Mouse (Mus musculus) hindbrain, embryonic 12.5 days (tissue): ENCODE data around the gene Sorl1. TPM values are rescaled to one million over a fixed set of nuclear protein-coding genes. Genes with fewer than 3 reads are reported as not detected.

Source experiments
- ATAC-seq: fragments of 200-750 bp; cut with Nextera tagmentation; 2 replicates; pipeline ENCODE4 v1.8.0; 2017; ENCODE audit warnings: moderate TSS enrichment; ENCODE audit not compliant: low FRiP score
- H3K27ac ChIP-seq: fragments of 300-500 bp; sonication (generic); 2 replicates; pipeline ENCODE4 v1.5.1; 2016; ENCODE audit warnings: mild to moderate bottlenecking
- H3K27me3 ChIP-seq: fragments of 300-500 bp; sonication (generic); 2 replicates; pipeline ENCODE4 v1.6.1; 2016; ENCODE audit warnings: mild to moderate bottlenecking
- H3K36me3 ChIP-seq: fragments of 300-500 bp; sonication (generic); 2 replicates; pipeline ENCODE4 v1.6.1; 2016; ENCODE audit warnings: mild to moderate bottlenecking
- H3K4me1 ChIP-seq: fragments of 300-500 bp; sonication (generic); 2 replicates; pipeline ENCODE4 v1.6.1; 2016
- H3K4me2 ChIP-seq: fragments of 300-500 bp; sonication (generic); replicated peaks from 2 replicates; pipeline ENCODE4 v1.6.1; 2016; ENCODE audit warnings: mild to moderate bottlenecking
- H3K4me3 ChIP-seq: fragments of 300-500 bp; sonication (generic); 2 replicates; pipeline ENCODE4 v1.5.1; 2016; ENCODE audit warnings: mild to moderate bottlenecking
- H3K9ac ChIP-seq: fragments of 300-500 bp; sonication (generic); 2 replicates; pipeline ENCODE4 v1.6.1; 2016; ENCODE audit warnings: mild to moderate bottlenecking, moderate library complexity
- H3K9me3 ChIP-seq: fragments of 300-500 bp; sonication (generic); replicated peaks from 2 replicates; pipeline ENCODE4 v1.6.1; 2016; ENCODE audit warnings: mild to moderate bottlenecking
- WGBS: fragments of 180-500 bp; shearing (Covaris S2); methylation state at CpG from one replicate; pipeline ENCODE4 v1.1.7; 2016; 5-methylcytosine and 5-hydroxymethylcytosine counted together
- polyA plus RNA-seq: library from polyadenylated mRNA; unstranded; fragments of >200 nt; fragmentation: Nextera tagmentation; extraction: Ambion mirVana; gene quantifications from 2 replicates; pipeline ENCODE4 v1.2.1, GENCODE M21; 2016

Sorl1 gene
- polyA plus RNA-seq, 1 experiment from 2014 or later, result 14.5 TPM

DNA sequence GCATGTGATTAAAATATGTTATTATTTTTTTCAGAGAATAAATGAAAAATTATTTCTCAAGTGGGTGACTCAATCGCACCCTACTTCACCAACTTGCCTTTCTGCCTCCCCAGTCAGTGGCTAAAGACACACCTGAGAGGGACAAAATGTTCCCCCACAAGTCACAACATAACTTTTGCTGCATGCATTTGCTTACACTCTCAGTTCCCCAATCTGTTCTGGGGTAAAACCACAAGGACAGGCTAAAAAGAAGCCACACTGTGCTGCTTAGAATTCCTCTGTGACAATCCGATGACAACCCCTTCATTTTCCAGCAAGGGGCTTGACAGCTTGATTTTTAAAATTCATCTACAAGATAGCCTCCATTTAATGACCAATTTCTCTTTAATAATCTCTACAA lies 22.4 kb upstream of the Sorl1 start:
- no peaks in the 10 kb centered on the region for H3K4me1 ChIP-seq
- 83% methylated on average over 2 of the region's 2 CpGs for WGBS
- H3K9ac ChIP-seq, result no peak overlapping the region
- ATAC-seq, result no peak
- H3K9me3 ChIP-seq, result no peaks in the 10 kb centered on the region
- H3K27me3 ChIP-seq, result no peaks in the 10 kb centered on the region
- no peak overlapping the region for H3K4me2 ChIP-seq
- no peak overlapping the region for H3K27ac ChIP-seq
- no peaks in the 10 kb centered on the region for H3K36me3 ChIP-seq
- H3K4me3 ChIP-seq, result no peak overlapping the region

DNA sequence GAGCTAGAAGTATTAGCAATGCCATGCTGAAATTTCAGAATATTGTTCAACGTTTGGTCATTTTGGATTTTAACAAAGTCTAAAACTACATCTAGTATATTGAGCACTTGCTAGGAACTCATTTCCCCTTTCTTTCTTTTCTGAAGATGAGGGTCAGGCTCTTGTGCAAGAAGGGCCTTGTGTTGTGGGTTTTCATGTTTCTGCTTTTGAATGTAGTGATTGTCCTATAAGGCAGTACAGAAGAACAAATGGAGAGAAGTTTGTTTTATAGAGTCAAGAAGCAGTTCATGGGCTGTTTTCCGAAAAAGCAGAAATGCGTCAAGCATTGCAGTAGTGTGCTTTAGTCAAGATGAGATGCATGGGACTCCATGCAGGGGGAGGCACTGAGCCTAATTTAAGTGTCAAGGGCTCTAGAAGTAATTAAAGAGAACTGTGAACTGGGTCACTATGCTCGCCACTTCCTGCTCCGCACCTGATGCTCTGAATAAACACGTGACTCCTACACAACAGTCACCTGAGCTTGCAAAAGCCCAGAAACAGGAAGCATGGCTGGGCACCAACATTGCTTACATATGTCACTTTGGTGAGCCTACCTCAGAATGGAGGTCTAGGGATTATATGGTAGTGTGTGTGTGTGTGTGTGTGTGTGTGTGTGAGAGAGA lies 17.6 kb upstream of the Sorl1 start:
- Histone ChIP-seq H3K9ac (no peak overlapping the region), H3K4me1 (no peaks in the 10 kb centered on the region), H3K9me3 (no peaks in the 10 kb centered on the region), H3K27ac (no peak overlapping the region), H3K27me3 (no peaks in the 10 kb centered on the region), H3K4me3 (no peak overlapping the region), H3K36me3 (no peaks in the 10 kb centered on the region), H3K4me2 (no peak overlapping the region)
- WGBS, result 86% methylated on average over 6 of the region's 6 CpGs
- ATAC-seq, result no peak

DNA sequence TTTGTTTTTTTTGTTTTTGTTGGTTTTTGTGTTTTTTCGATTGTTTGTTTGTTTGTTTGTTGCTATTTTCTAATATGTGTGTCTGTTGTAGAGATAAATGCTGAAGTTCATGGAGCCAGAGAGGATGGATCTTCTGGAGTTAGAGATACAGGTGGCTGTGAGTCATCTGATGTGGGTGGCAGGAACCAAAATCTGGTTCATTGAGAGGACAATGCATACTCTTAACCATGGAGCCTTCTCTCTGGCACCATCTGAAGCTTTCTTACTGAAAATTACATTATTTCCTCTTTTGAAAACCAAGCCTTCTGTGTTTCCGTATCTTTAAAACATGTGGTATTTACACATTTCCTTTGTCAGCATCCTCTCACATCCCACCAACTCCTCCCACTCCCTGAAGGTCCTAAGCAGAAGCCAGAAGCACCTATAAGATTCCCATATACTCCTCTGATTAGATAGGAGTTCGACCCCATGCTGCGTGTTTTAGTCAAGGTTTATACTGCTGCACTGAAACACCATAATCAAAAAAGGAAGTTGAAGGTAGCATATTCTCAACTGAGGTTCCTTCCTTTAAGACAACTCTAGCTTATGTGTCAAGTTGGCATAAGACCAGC lies 14.3 kb upstream of the Sorl1 start:
- 85% methylated on average over 4 of the region's 4 CpGs for WGBS
- H3K4me1 ChIP-seq, result no peaks in the 10 kb centered on the region
- no peak for ATAC-seq
- H3K27ac ChIP-seq, result no peak overlapping the region
- no peak overlapping the region for H3K4me2 ChIP-seq
- no peak overlapping the region for H3K4me3 ChIP-seq
- no peak overlapping the region for H3K9ac ChIP-seq
- H3K27me3 ChIP-seq, result no peaks in the 10 kb centered on the region
- no peaks in the 10 kb centered on the region for H3K9me3 ChIP-seq
- no peaks in the 10 kb centered on the region for H3K36me3 ChIP-seq

DNA sequence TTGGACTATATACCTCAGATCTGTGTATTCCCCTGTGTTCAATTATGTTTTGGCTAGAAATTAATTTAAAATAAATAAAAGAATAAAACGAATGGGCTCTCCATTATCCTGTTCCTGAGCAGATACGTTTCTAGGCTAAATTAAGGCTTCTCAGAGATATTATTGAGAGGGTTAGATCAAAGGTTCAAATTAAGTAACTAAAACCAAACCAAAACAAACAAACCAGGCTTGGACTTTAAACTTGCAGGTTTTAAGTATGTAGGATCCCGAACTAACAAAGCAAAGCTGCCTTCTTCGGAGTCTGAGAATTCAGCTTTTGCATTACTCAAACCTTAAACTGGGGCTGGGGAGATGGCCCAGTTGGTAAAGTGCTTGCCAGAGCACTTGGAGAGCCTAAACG lies 13.5 kb upstream of the Sorl1 start:
- ATAC-seq, result no peak
- Histone ChIP-seq H3K9me3 (no peaks in the 10 kb centered on the region), H3K4me3 (no peak overlapping the region), H3K9ac (no peak overlapping the region), H3K4me2 (no peak overlapping the region), H3K27me3 (no peaks in the 10 kb centered on the region), H3K36me3 (no peaks in the 10 kb centered on the region), H3K27ac (no peak overlapping the region), H3K4me1 (no peaks in the 10 kb centered on the region)
- WGBS, result 86% methylated on average over 5 of the region's 5 CpGs

DNA sequence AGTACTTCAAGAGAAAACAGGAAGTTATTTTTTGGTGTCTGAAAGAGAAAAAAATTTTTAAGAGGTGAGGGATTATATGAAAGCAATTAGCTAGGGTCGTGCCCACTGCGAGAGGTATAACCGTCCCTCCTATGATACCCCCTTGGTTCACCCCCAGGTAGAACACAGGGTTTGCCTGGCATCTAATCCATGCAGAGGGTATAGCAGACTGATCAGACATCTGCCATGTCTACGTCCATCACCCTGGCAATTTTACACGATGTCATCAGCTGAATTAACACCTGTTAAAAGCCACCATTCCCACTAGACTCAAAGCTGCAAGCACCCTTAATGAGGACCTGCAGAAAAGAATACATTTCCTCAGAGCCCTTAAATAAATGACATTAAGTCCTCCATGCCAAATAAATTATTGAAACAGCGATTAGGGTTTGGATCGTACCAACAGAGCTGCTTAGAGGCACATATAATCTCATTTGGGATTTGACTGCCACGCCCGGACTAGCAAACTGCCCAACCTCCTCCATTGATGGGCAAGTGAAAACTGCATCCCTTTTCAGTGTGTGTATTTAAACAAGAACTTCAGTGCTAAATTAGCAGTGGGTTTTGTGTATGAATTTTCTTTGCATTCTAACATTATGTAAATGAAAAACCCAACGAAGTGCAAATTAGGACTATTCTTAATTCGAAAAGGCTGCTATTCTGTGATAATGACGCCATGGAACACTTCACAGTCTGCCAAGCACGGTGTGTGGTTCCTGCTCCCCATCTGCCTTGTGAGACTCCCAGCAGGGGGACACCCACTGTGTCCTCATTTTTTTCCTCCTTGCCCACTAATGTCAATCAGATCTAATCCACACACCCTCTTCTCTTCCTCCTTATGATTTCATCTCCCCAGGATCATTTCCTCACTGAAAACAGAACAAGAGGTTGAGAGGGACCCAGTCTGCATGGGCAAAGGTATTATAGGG lies 7.0 kb upstream of the Sorl1 start:
- no peaks in the 10 kb centered on the region for H3K36me3 ChIP-seq
- 0 out of 2 replicates have a peak, but pooled peaks cover 4% of the 10 kb centered on the region for H3K27me3 ChIP-seq
- no peak overlapping the region for H3K9ac ChIP-seq
- no peak overlapping the region for H3K4me2 ChIP-seq
- no peak overlapping the region for H3K4me3 ChIP-seq
- H3K4me1 ChIP-seq, result peaks cover 3% of the 10 kb centered on the region; the same call in 1 of the 2 replicates
- 72% methylated on average over 13 of the region's 13 CpGs for WGBS
- H3K9me3 ChIP-seq, result no peaks in the 10 kb centered on the region
- no peak overlapping the region for H3K27ac ChIP-seq
- ATAC-seq, result no peak

DNA sequence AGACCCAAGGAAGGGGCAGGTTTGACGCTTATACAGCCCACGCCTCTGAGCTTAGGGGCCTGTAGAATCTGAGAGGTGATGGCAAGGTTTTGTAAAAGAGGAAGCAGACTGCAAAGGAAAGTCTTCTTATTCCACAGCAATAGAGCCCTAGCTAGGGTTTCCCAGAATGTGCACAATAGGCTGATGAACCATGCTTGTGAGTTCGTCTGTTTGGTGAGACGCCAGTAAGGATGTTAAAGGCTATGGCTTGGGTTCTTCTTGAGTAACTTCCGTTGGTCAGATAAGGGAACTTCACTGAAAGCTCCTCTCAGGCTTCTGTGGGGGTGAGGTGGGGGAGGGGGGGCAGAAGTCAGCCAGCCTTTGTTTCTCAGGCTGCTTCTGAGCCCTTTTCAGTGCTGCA lies 3.9 kb upstream of the Sorl1 start:
- WGBS, result 76% methylated on average over 5 of the region's 5 CpGs
- Histone ChIP-seq H3K36me3 (no peaks in the 10 kb centered on the region), H3K27me3 (peaks cover 17% of the 10 kb centered on the region; the same call in 1 of the 2 replicates)

DNA sequence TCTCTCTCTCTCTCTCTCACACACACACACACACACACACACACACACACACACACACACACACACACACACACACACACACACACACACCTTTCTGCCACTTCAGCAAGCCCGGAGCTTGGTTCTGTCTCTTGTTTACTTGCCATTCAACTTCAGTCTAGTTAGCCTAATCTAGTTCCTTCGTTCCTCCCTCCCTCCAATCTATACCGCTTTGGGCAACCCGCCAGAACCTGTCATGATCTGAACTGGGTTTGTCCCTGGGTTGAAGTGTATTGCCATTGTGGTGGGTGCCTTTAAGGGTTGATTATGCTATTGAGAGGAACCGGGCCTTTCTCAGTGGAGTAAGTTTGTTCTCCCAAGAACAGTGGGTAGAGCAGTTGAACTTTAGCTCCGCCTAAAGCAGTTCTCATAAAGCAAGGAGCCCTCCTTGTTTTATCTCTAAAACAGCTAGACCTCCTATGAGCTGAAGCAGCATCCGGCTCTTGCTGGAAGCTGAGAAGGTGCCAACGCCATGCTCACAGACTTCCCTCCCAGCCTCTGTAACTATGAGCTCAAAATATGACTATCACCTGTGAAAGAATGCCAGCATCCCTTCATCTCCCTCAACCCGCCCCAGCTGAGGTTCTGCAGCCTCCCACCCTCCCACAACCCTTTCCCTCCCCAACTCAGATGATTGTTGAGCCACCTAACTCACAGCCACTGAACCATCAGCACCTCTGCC lies 1.3 kb upstream of the Sorl1 start:
- Histone ChIP-seq H3K9me3 (no peaks in the 10 kb centered on the region), H3K9ac (no peak overlapping the region), H3K4me1 (peaks cover 12% of the 10 kb centered on the region), H3K4me3 (no peak overlapping the region), H3K36me3 (no peaks in the 10 kb centered on the region), H3K27me3 (peaks cover 22% of the 10 kb centered on the region), H3K27ac (no peak overlapping the region), H3K4me2 (no peak overlapping the region)
- ATAC-seq, result no peak
- WGBS, result 91% methylated on average over 9 of the region's 9 CpGs

More for the DNA sequence above, 3.9 kb upstream of the Sorl1 start:
- no peak for ATAC-seq
- Histone ChIP-seq H3K27ac (no peak overlapping the region), H3K4me2 (no peak overlapping the region), H3K9ac (no peak overlapping the region), H3K4me1 (peaks cover 6% of the 10 kb centered on the region; the same call in 1 of the 2 replicates), H3K4me3 (no peak overlapping the region), H3K9me3 (no peaks in the 10 kb centered on the region)

DNA sequence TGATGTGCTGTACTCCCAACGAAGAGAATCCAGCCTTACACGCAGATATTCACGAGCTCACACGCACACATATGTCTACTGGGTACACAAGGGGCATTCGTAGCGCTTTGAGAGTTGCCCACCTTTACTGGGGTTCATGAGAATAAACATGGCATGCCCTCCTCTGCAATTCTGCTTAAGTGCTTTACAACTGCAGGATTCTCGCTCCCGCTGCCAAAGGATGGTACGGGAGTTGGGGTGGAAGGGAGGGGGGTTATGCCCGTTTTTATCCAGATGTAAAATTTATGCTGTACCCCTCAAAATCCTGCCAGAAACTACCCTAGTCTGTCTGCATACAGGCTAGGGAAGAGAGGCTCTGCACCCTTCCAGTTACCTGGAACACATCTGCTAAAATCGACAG lies 893 bp downstream of the Sorl1 start:
- Histone ChIP-seq H3K4me2 (peak overlapping the region; percentile 97), H3K36me3 (no peaks in the 10 kb centered on the region), H3K27me3 (peaks cover 22% of the 10 kb centered on the region), H3K4me1 (peaks cover 18% of the 10 kb centered on the region), H3K9ac (peak overlapping the region; percentile 85), H3K4me3 (peak overlapping the region; percentile 83), H3K9me3 (no peaks in the 10 kb centered on the region), H3K27ac (peak overlapping the region; percentile 82)
- no peak for ATAC-seq
- WGBS, result 27% methylated on average over 11 of the region's 11 CpGs

DNA sequence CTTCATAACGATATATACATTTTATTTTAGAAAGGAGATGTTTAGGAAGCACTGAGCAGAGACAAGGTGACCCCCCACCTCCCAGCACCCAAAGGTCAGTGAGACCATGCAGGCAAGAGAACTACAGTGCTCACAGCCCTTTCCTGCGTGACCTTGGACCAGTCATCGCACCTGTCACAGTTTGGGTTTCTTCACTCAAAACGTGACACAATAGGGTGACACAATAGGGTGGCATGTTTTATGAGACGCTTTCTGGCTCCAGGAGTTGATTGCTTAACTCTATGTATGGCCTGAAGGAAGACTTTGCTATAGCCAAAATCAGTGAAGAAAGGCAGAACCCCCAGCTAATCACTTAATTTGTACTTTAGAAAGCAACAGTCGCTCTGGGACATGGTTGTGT lies 1.7 kb downstream of the Sorl1 start:
- peak overlapping the region; percentile 97 for H3K4me2 ChIP-seq

DNA sequence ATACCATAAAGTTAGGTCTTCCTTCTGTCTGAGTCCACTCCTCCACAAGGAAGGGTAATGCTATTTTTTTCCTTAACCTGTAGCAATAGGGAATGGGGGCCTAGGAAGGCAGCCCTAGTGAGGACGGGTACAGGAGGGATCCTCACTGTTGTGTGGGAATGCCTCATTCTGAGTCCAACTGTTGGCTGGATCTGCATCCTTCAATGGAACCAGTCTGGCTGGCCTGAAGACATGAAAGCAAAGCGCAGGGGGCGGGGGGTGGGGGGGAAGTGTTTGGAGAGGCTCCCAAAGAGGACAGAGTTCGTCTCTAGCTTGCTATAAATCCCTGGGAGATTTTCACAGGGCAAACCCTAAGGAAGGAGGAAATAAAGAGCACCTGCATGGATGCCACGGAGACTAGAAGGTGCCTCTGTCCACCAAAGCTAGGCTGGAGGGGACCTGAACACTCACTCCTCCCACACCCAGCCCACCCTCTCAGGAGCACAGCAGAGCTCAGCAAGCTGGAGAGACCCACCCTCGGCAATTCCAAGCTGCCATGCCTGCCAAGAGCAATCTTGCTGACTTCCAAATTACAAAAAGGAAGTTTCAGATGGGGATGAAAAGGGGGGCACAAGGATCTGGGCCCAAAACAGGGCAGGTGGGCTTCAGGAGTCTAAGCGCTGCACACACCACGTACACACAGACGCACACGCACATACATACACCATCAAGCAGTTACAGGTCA lies 2.3 kb downstream of the Sorl1 start:
- Histone ChIP-seq H3K9ac (0 out of 2 replicates have a peak overlapping the region, but pooled peaks have one; percentile 8), H3K9me3 (no peaks in the 10 kb centered on the region), H3K4me1 (peaks cover 18% of the 10 kb centered on the region), H3K36me3 (no peaks in the 10 kb centered on the region), H3K27ac (no peak overlapping the region), H3K4me2 (peak overlapping the region; percentile 97), H3K4me3 (peak overlapping the region; percentile 83), H3K27me3 (peaks cover 22% of the 10 kb centered on the region)
- WGBS, result 73% methylated on average over 10 of the region's 10 CpGs
- no peak for ATAC-seq

More for the DNA sequence above, 1.7 kb downstream of the Sorl1 start:
- Histone ChIP-seq H3K9ac (no peak overlapping the region), H3K4me3 (peak overlapping the region; percentile 83; the same call in 1 of the 2 replicates), H3K27ac (no peak overlapping the region), H3K4me1 (peaks cover 18% of the 10 kb centered on the region), H3K9me3 (no peaks in the 10 kb centered on the region), H3K36me3 (no peaks in the 10 kb centered on the region), H3K27me3 (peaks cover 22% of the 10 kb centered on the region)
- no peak for ATAC-seq
- WGBS, result 85% methylated on average over 6 of the region's 6 CpGs

DNA sequence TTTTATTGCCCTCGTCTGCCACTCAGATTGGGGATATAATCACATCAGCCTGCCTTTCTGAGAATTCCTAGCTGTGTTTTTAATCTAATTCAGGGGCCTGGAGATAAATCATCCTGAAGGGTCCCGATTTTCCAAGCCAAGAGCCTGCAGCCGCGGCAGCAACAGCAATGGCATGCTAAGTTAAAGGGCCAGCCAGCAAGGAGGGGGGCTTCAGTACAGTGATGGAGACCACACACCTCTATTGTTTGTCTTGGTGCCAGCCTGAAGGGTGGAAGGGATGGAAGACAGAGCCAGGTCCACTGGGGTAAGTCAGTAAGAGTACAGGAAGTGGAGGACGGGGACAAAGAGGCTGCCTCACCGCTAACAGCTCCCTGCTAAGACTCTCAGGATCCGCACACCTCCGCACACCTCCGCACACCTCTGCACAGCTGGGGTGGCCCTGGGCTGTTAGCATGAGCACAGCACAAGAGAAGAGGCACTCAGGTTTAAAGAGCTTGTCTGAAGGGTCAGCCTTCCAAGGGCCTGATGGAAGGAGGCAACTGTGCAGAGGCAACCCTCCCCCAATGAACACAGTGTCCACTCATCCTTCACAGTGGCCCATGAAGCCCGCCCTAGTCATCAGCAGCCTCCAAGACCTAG lies 7.6 kb downstream of the Sorl1 start:
- 69% methylated on average over 10 of the region's 10 CpGs for WGBS
- Histone ChIP-seq H3K4me3 (no peak overlapping the region), H3K9me3 (no peaks in the 10 kb centered on the region), H3K4me1 (peaks cover 23% of the 10 kb centered on the region), H3K36me3 (no peaks in the 10 kb centered on the region), H3K4me2 (no peak overlapping the region), H3K27me3 (no peaks in the 10 kb centered on the region; the same call in 1 of the 2 replicates), H3K27ac (peak overlapping the region; percentile 86), H3K9ac (no peak overlapping the region)
- ATAC-seq, result peak; percentile 76; the same call in 1 of the 2 replicates
